10 mouse cellular contexts compared by ENCODE assay signal in genomic region chr7:38191146-38191545, GRCm38 (mm10).
"Had no signal": no experiment of that assay in that cellular context is flagged by ENCODE, and none has a peak within 500 bp of the region (broad histone marks: within the 10 kb centered on the region; RNA-seq: fewer than 3 reads in every experiment).

No protein-coding gene starts in this region.

- ATAC-seq: lung, postnatal 0 days had no signal

- H3K9me3 ChIP-seq: midbrain, embryonic 12.5 days; neural tube, embryonic 13.5 days had no signal

- H3K27me3 ChIP-seq: limb, embryonic 12.5 days; midbrain, embryonic 12.5 days; neural tube, embryonic 13.5 days had no signal

- H3K9ac ChIP-seq: limb, embryonic 12.5 days; liver, embryonic 14.5 days; midbrain, embryonic 12.5 days; neural tube, embryonic 13.5 days had no signal

- H3K27ac ChIP-seq: limb, embryonic 12.5 days; liver, embryonic 14.5 days; midbrain, embryonic 12.5 days; neural tube, embryonic 13.5 days; stomach, postnatal 0 days had no signal

- DNase-seq: layer of hippocampus, adult 9-11 months; layer of hippocampus, postnatal 36 days; lung, adult 18-20 months; thymus, postnatal 25 days had no signal

- H3K4me2 ChIP-seq: limb, embryonic 12.5 days; midbrain, embryonic 12.5 days; neural tube, embryonic 13.5 days had no signal

- H3K4me3 ChIP-seq: limb, embryonic 12.5 days; midbrain, embryonic 12.5 days; neural tube, embryonic 13.5 days had no signal

- H3K4me1 ChIP-seq: limb, embryonic 12.5 days; midbrain, embryonic 12.5 days; neural tube, embryonic 13.5 days had no signal
